Mouse (Mus musculus): ENCODE measurements around the gene Lcn2. TPM values are rescaled to one million over a fixed set of nuclear protein-coding genes. Genes with fewer than 3 reads are reported as not detected.

Gene Lcn2
- polyA plus RNA-seq, 1 experiment from 2014 or later: 0.91 TPM

DNA sequence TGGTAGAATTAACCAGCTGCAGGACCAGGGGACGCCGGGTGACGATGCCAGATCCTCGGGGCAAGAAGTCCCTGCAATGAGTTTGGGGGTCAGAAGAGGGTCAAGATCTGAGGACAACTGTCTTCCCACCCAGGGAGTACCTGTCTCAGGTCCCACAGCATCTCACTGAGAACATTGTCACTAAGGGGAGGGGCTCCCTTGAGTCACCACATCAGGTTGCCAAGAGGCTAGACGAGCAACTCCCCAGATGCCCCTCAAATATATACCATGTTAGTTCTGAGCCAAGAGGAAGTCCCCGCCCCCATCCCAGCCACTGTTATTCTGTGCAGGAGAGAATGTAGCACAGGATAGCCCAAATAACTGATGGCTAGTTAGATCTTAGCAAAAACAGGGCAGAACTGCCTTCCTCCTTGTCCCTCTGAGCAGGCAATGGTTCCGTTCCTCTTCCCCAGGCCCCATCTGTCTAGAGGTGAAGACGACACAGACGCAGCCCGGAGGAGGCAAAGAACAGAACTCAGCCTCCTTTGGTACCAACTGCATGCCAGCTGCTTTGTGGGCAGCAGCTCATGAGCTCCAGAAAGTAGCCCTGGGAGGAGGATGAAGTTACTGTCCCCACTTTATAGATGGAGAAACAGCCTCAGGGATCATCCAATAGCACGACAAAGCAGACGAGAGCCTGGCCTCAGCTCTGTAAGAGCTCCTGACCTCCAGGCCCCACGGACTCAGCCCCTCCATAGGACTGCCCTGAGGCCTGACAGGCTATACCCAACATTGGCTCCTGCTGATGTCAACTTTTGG lies 47.0 kb downstream of the Lcn2 start:
- no peak overlapping the region for H3K4me3 ChIP-seq
- no peaks in the 10 kb centered on the region for H3K4me1 ChIP-seq
- no peak overlapping the region for H3K9ac ChIP-seq
- no peak overlapping the region for H3K4me2 ChIP-seq
- no peak overlapping the region for H3K27ac ChIP-seq (replicated peaks)
- WGBS: 73% methylated on average over 13 of the region's 13 CpGs
- H3K9me3 ChIP-seq: no peaks in the 10 kb centered on the region
- ATAC-seq (ENCODE audit: extremely low read depth, insufficient number of reproducible peaks, low FRiP score, low TSS enrichment): no peak
- H3K36me3 ChIP-seq: peaks cover 3% of the 10 kb centered on the region; the same call in 1 of the 2 replicates
- peaks cover 29% of the 10 kb centered on the region for H3K27me3 ChIP-seq (replicated peaks)

DNA sequence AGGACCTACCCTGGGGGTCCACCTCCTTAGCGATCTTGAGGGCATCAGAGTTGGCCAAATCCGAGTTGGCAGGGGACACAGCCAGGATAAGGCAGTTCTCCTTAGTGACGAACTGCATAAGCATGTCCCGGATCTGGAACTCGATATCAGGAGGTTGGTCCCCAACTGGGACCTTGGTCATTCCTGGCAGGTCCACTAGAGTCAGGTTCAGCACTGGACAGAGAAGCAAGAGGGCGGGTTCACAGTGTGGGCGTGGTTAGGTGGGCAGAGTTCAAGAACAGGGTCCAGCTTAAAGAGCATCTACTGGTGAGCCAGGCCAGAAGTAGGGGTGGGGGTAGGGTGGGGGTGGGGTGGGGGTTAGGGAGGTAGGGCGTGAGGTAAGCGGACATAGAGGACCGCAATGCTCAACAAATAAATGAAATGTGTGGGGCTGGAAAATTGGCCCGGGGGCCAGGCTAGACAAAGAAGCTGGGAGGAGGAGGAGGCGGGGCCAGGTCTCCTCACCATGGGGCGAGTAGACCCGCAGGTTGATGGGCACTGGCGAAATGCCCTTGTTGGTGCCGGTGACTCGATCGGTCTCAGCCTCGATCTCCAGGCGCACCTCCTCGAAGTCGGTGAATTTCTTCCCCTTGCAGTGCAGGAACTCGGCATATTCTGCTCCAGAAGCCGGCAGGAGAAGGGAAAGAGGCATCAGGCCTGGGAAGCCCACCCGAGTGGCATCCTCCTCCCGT lies 48.0 kb downstream of the Lcn2 start:
- Histone ChIP-seq H3K4me3 (no peak overlapping the region), H3K27ac (replicated peaks) (no peak overlapping the region), H3K27me3 (replicated peaks) (peaks cover 38% of the 10 kb centered on the region), H3K9ac (no peak overlapping the region), H3K9me3 (no peaks in the 10 kb centered on the region), H3K36me3 (peaks cover 3% of the 10 kb centered on the region; the same call in 1 of the 2 replicates), H3K4me2 (no peak overlapping the region), H3K4me1 (no peaks in the 10 kb centered on the region)
- WGBS: 36% methylated on average over 26 of the region's 26 CpGs
- no peak for ATAC-seq (ENCODE audit: extremely low read depth, insufficient number of reproducible peaks, low FRiP score, low TSS enrichment)

DNA sequence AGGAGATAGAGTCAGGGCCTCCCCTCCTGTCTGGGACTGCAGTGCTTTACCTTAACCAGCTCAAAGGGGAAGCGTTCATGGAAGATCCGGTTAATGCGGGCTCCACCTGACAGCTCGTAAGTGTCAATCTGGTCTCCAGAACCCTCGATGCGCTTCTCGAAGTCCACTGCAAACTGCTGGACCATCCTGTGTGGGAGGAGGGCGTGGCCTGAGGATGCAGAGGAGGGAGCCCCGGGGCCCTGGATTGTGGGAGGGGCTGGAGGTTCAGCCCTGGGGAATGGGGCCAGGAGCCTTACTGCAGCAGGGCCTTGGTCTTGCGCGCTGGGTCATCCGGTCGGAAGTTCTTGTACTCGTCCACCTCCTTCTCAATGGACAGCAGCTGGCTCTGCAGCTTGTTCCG lies 52.2 kb downstream of the Lcn2 start:
- no peak overlapping the region for H3K4me2 ChIP-seq
- no peaks in the 10 kb centered on the region for H3K4me1 ChIP-seq
- peaks cover 63% of the 10 kb centered on the region for H3K27me3 ChIP-seq (replicated peaks)

More for the DNA sequence above, 52.2 kb downstream of the Lcn2 start:
- Histone ChIP-seq H3K4me3 (no peak overlapping the region), H3K36me3 (peaks cover 3% of the 10 kb centered on the region; the same call in 1 of the 2 replicates), H3K9ac (no peak overlapping the region), H3K27ac (replicated peaks) (no peak overlapping the region), H3K9me3 (no peaks in the 10 kb centered on the region)
- WGBS: 42% methylated on average over 15 of the region's 15 CpGs
- ATAC-seq (ENCODE audit: extremely low read depth, insufficient number of reproducible peaks, low FRiP score, low TSS enrichment): no peak

Other genes with a start within 250 kb of the Lcn2 start
- gene Prrc2b, start 237.2 kb downstream of the Lcn2 start, polyA plus RNA-seq (2015; fragmentation: Nextera tagmentation; extraction: Ambion mirVana): 24.5 and 25.1 TPM in 2 replicates
- 16.0 and 18.8 TPM in 2 replicates for gene Pomt1, start 151.7 kb downstream of the Lcn2 start, polyA plus RNA-seq (2015; fragmentation: Nextera tagmentation; extraction: Ambion mirVana)
- 44.8 and 45.3 TPM in 2 replicates for gene Uck1, start 128.1 kb downstream of the Lcn2 start, polyA plus RNA-seq (2015; fragmentation: Nextera tagmentation; extraction: Ambion mirVana)
- 22.0 and 22.2 TPM in 2 replicates for gene Golga2, start 100.9 kb downstream of the Lcn2 start, polyA plus RNA-seq (2015; fragmentation: Nextera tagmentation; extraction: Ambion mirVana)
- 286 and 336 TPM in 2 replicates for gene Swi5, start 100.2 kb downstream of the Lcn2 start, polyA plus RNA-seq (2015; fragmentation: Nextera tagmentation; extraction: Ambion mirVana)
- gene Ciz1, start 35.9 kb downstream of the Lcn2 start, polyA plus RNA-seq (2015; fragmentation: Nextera tagmentation; extraction: Ambion mirVana): 32.9 and 35.2 TPM in 2 replicates
- gene Dnm1, start 34.9 kb downstream of the Lcn2 start, polyA plus RNA-seq (2015; fragmentation: Nextera tagmentation; extraction: Ambion mirVana): 3.4 and 4.5 TPM in 2 replicates
- gene 1110008P14Rik, start 6.3 kb downstream of the Lcn2 start, polyA plus RNA-seq (2015; fragmentation: Nextera tagmentation; extraction: Ambion mirVana): 47.5 and 49.0 TPM in 2 replicates
- gene Ptges2, start 7.6 kb upstream of the Lcn2 start, polyA plus RNA-seq (2015; fragmentation: Nextera tagmentation; extraction: Ambion mirVana): 35.3 and 36.1 TPM in 2 replicates
- 4.2 and 5.0 TPM in 2 replicates for gene Naif1, start 62.2 kb upstream of the Lcn2 start, polyA plus RNA-seq (2015; fragmentation: Nextera tagmentation; extraction: Ambion mirVana)
- 10.7 and 10.9 TPM in 2 replicates for gene Slc25a25, start 63.2 kb upstream of the Lcn2 start, polyA plus RNA-seq (2015; fragmentation: Nextera tagmentation; extraction: Ambion mirVana)
- 5.4 and 5.7 TPM in 2 replicates for gene Fam102a, start 147.1 kb upstream of the Lcn2 start, polyA plus RNA-seq (2015; fragmentation: Nextera tagmentation; extraction: Ambion mirVana)
- gene Dpm2, start 182.6 kb upstream of the Lcn2 start, polyA plus RNA-seq (2015; fragmentation: Nextera tagmentation; extraction: Ambion mirVana): 72.9 and 81.4 TPM in 2 replicates
- 0.36 TPM in 1 of 2 replicates, not detected in the other for gene Pip5kl1, start 186.5 kb upstream of the Lcn2 start, polyA plus RNA-seq (2015; fragmentation: Nextera tagmentation; extraction: Ambion mirVana)
- gene 9430097D07Rik, start 187.4 kb upstream of the Lcn2 start, polyA plus RNA-seq (2015; fragmentation: Nextera tagmentation; extraction: Ambion mirVana): 0.21 TPM in 1 of 2 replicates, not detected in the other
- gene St6galnac4, start 198.8 kb upstream of the Lcn2 start, polyA plus RNA-seq (2015; fragmentation: Nextera tagmentation; extraction: Ambion mirVana): 37.6 and 38.7 TPM in 2 replicates
- gene St6galnac6, start 211.5 kb upstream of the Lcn2 start, polyA plus RNA-seq (2015; fragmentation: Nextera tagmentation; extraction: Ambion mirVana): 24.8 and 29.1 TPM in 2 replicates
- 302 and 318 TPM in 2 replicates for gene Ak1, start 233.5 kb upstream of the Lcn2 start, polyA plus RNA-seq (2015; fragmentation: Nextera tagmentation; extraction: Ambion mirVana)

Data from heart, embryonic 13.5 days (tissue).